ENCODE assay signal across 22 mouse cellular contexts in genomic region chr6:29352816-29353215, GRCm38 (mm10). TPM values are rescaled to one million over a fixed set of nuclear protein-coding genes. Genes with fewer than 3 reads are reported as not detected.
DNase-seq lines count a peak whose midpoint lies in the region; ATAC-seq and TF ChIP-seq lines count a peak whose summit lies in the region.
"Had no signal": no experiment of that assay in that cellular context is flagged by ENCODE, and none has a peak within 500 bp of the region (broad histone marks: within the 10 kb centered on the region; RNA-seq: fewer than 3 reads in every experiment).

No protein-coding gene starts in this region.

- H3K9me3 ChIP-seq in MEL (replicated peaks; ENCODE audit: insufficient read depth, low read length) = no peaks in the 10 kb centered on the region
- H3K9me3 ChIP-seq in heart, embryonic 14.5 days (ENCODE audit: control insufficient read depth, low read length) = no peaks in the 10 kb centered on the region
- H3K9me3 ChIP-seq in liver, embryonic 13.5 days (replicated peaks) = no peaks in the 10 kb centered on the region
- no peaks in the 10 kb centered on the region for H3K9me3 ChIP-seq in kidney, embryonic 14.5 days (ENCODE audit: control insufficient read depth, low read length)
- H3K9me3 ChIP-seq: limb, embryonic 12.5 days; megakaryocyte, embryonic 14.5 days had no signal

- H3K9ac ChIP-seq in MEL (ENCODE audit: control insufficient read depth, low read depth, low read length, poor library complexity, severe bottlenecking) = no peak overlapping the region
- H3K9ac ChIP-seq in heart, embryonic 14.5 days (ENCODE audit: low read length) = peak overlapping the region; percentile 26
- no peak overlapping the region for H3K9ac ChIP-seq in liver, embryonic 13.5 days
- H3K9ac ChIP-seq in kidney, embryonic 14.5 days (ENCODE audit: low read depth, low read length) = no peak overlapping the region
- H3K9ac ChIP-seq: forebrain, postnatal 0 days; limb, embryonic 12.5 days had no signal

- peaks cover 42% of the 10 kb centered on the region for H3K79me2 ChIP-seq in MEL (ENCODE audit: control insufficient read depth, insufficient read depth, low read length, poor library complexity)

- peaks cover 11 to 22% of the 10 kb centered on the region in 2 experiments for H3K36me3 ChIP-seq in MEL (ENCODE audit: control insufficient read depth in 1 of 2, insufficient read depth in 2 of 2, low read length in 2 of 2)
- H3K36me3 ChIP-seq in heart, embryonic 14.5 days (ENCODE audit: control insufficient read depth, insufficient read depth, low read length) = peaks cover 19% of the 10 kb centered on the region
- H3K36me3 ChIP-seq in liver, embryonic 13.5 days = peaks cover 12% of the 10 kb centered on the region
- H3K36me3 ChIP-seq in kidney, embryonic 14.5 days (ENCODE audit: control insufficient read depth, insufficient read depth, low read length) = peaks cover 17% of the 10 kb centered on the region

- TF ChIP-seq EP300 in MEL (IDR thresholded peaks at IDR 0.05; ENCODE audit: low read depth in 1 of 2, low read length in 2 of 2) = peak; percentile 60 to 69

- ATAC-seq in heart, embryonic 14.5 days (ENCODE audit: insufficient number of reproducible peaks, insufficient read depth, low FRiP score, low read depth) = no peak
- ATAC-seq in liver, embryonic 13.5 days (ENCODE audit: low read depth) = peak; percentile 61
- ATAC-seq in kidney, embryonic 14.5 days (ENCODE audit: low FRiP score, low TSS enrichment) = no peak
- ATAC-seq: forebrain, postnatal 0 days; hindbrain, postnatal 0 days; lung, postnatal 0 days; midbrain, embryonic 16.5 days had no signal

- DNase-seq in heart, adult 18-20 months = peak; percentile 6 to 28
- no peak for DNase-seq in heart, postnatal 36 days
- DNase-seq in MEL (ENCODE audit: low read depth, low spot score) = peak; percentile 48
- DNase-seq in liver, embryonic 13.5 days = peak; percentile 38
- no peak for DNase-seq in thymus, postnatal 14 days
- no peak for DNase-seq in cerebellum, adult 11 months
- DNase-seq: adrenal gland, postnatal 36 days; cerebellum, postnatal 10 days; forebrain, postnatal 0 days; kidney, adult 18-20 months; kidney, postnatal 36 days had no signal

- TF ChIP-seq CTCF in MEL (IDR thresholded peaks at IDR 0.05 in 2 of 3, conservative IDR thresholded peaks at IDR 0.05 in 1 of 3; ENCODE audit: control insufficient read depth in 1 of 3, insufficient read depth in 1 of 3, low read depth in 2 of 3, low read length in 3 of 3, poor library complexity in 1 of 3, severe bottlenecking in 1 of 3) = no peak

- TF ChIP-seq POLR2A in MEL (IDR thresholded peaks at IDR 0.05; ENCODE audit: control insufficient read depth in 1 of 2, insufficient read depth in 1 of 2, low read depth in 1 of 2, low read length in 2 of 2, poor library complexity in 1 of 2) = no peak

- H3K27ac ChIP-seq in MEL (ENCODE audit: control insufficient read depth, low read depth, low read length) = no peak overlapping the region
- peak overlapping the region; percentile 44 to 73 for H3K27ac ChIP-seq in heart, embryonic 14.5 days (replicated peaks in 1 of 2; ENCODE audit: control insufficient read depth in 1 of 2, insufficient read depth in 1 of 2, low read depth in 2 of 2, low read length in 2 of 2)
- H3K27ac ChIP-seq in liver, embryonic 13.5 days = no peak overlapping the region
- no peak overlapping the region for H3K27ac ChIP-seq in kidney, embryonic 14.5 days (ENCODE audit: low read depth, low read length)
- H3K27ac ChIP-seq: hindbrain, postnatal 0 days; limb, embryonic 12.5 days had no signal

- no peak for TF ChIP-seq RAD21 in MEL (IDR thresholded peaks at IDR 0.05; ENCODE audit: low read depth, low read length)

- WGBS in heart, embryonic 14.5 days = 5% methylated on average over 5 of the region's 5 CpGs
- 7% methylated on average over 5 of the region's 5 CpGs for WGBS in liver, embryonic 13.5 days (ENCODE audit: insufficient replicate concordance)
- 79% methylated on average over 5 of the region's 5 CpGs for WGBS in kidney, embryonic 14.5 days

- intact Hi-C loops in heart, postnatal 36 days (cut with DNase I) = no loop called here

- H3K4me2 ChIP-seq in heart, embryonic 14.5 days (ENCODE audit: low read length) = peak overlapping the region; percentile 53
- H3K4me2 ChIP-seq in liver, embryonic 13.5 days = peak overlapping the region; percentile 17
- H3K4me2 ChIP-seq in kidney, embryonic 14.5 days (replicated peaks; ENCODE audit: low read depth, low read length) = no peak overlapping the region
- H3K4me2 ChIP-seq: limb, embryonic 12.5 days had no signal

- no peaks in the 10 kb centered on the region for H3K27me3 ChIP-seq in MEL (ENCODE audit: control insufficient read depth in 1 of 2, insufficient read depth in 2 of 2, low read length in 2 of 2)
- no peaks in the 10 kb centered on the region for H3K27me3 ChIP-seq in heart, embryonic 14.5 days (ENCODE audit: control insufficient read depth, insufficient read depth, low read length)
- H3K27me3 ChIP-seq in liver, embryonic 13.5 days = no peaks in the 10 kb centered on the region
- H3K27me3 ChIP-seq in kidney, embryonic 14.5 days (ENCODE audit: control insufficient read depth, insufficient read depth, low read length) = no peaks in the 10 kb centered on the region
- H3K27me3 ChIP-seq: CH12.LX; limb, embryonic 12.5 days; megakaryocyte, embryonic 14.5 days had no signal

- H3K4me3 ChIP-seq in MEL (ENCODE audit: control insufficient read depth in 1 of 2, insufficient read depth in 1 of 2, low read depth in 2 of 2, low read length in 2 of 2) = no peak overlapping the region
- peak overlapping the region in 1 of 2 experiments; percentile 2; a peak in 1 of 4 replicates for H3K4me3 ChIP-seq in heart, embryonic 14.5 days (ENCODE audit: control insufficient read depth in 1 of 2, insufficient read depth in 1 of 2, low read depth in 1 of 2, low read length in 2 of 2)
- no peak overlapping the region for H3K4me3 ChIP-seq in liver, embryonic 13.5 days (replicated peaks)
- no peak overlapping the region for H3K4me3 ChIP-seq in kidney, embryonic 14.5 days (ENCODE audit: low read length)
- H3K4me3 ChIP-seq: limb, embryonic 12.5 days; megakaryocyte, embryonic 14.5 days had no signal

- peaks cover 7 to 13% of the 10 kb centered on the region in 2 experiments for H3K4me1 ChIP-seq in MEL (ENCODE audit: control insufficient read depth in 1 of 2, insufficient read depth in 2 of 2, low read length in 2 of 2)
- H3K4me1 ChIP-seq in heart, embryonic 14.5 days (ENCODE audit: control insufficient read depth in 2 of 2, insufficient read depth in 2 of 2, low read length in 2 of 2) = peaks cover 12 to 53% of the 10 kb centered on the region in 2 experiments
- H3K4me1 ChIP-seq in liver, embryonic 13.5 days (replicated peaks) = peaks cover 59% of the 10 kb centered on the region
- H3K4me1 ChIP-seq in kidney, embryonic 14.5 days (ENCODE audit: control insufficient read depth, insufficient read depth, low read length) = 0 out of 2 replicates have a peak, but pooled peaks cover 9% of the 10 kb centered on the region

TF ChIP-seq in MEL, 35 proteins besides CTCF, POLR2A, EP300 and RAD21 (continues in another document):
- no peak for TF ChIP-seq MYC (IDR thresholded peaks at IDR 0.05; ENCODE audit: low read depth, low read length)
- TF ChIP-seq SIN3A (IDR thresholded peaks at IDR 0.05; ENCODE audit: low read length) = 0 out of 2 replicates have a peak, but pooled peaks have one; percentile 19
- peak; percentile 65; the same call in 1 of the 2 replicates for TF ChIP-seq RCOR1 (IDR thresholded peaks at IDR 0.05; ENCODE audit: low read depth, low read length)
- peak; percentile 49; the same call in 1 of the 2 replicates for TF ChIP-seq ETS1 (IDR thresholded peaks at IDR 0.05; ENCODE audit: low read depth, low read length)

RNA-seq across cellular contexts. Expression of gene Calu, which starts 4.9 kb away (rescaled TPM):
- total RNA-seq in heart, adult 18-20 months (2021) = 100 to 1,000 TPM; 239 to 241 TPM
- 100 to 1,000 TPM; 240 to 254 TPM for total RNA-seq in heart, postnatal 36 days (2021)
- 80.4 and 98.0 TPM in 2 replicates for total RNA-seq in MEL (2012; rRNA removed)
- polyA plus RNA-seq in MEL (2012; ENCODE audit: insufficient read depth in 1 of 2, insufficient read length in 2 of 2, low read depth in 1 of 2, low replicate concordance in 2 of 2, missing spikeins in 1 of 2) = 100 to 1,000 TPM in 1 of 2 experiments, 10 to 100 TPM in 1; 79.4 to 419 TPM
- 452 and 458 TPM in 2 replicates for polyA plus RNA-seq in heart, embryonic 14.5 days (2014; fragmentation: Nextera tagmentation; extraction: Ambion mirVana)
- 95.5 and 121 TPM in 2 replicates for polyA plus RNA-seq in liver, embryonic 13.5 days (2015; fragmentation: Nextera tagmentation; extraction: Ambion mirVana)
- 195 and 382 TPM in 2 replicates for polyA plus RNA-seq in kidney, embryonic 14.5 days (2014; fragmentation: Nextera tagmentation; extraction: Ambion mirVana)

RNA-seq across cellular contexts. Expression of gene Fam71f1, which starts 33.9 kb away (rescaled TPM):
- not detected for total RNA-seq in heart, adult 18-20 months (2021)
- not detected for total RNA-seq in heart, postnatal 36 days (2021)
- not detected in 2 replicates for total RNA-seq in MEL (2012; rRNA removed)
- polyA plus RNA-seq in MEL (2012; ENCODE audit: insufficient read depth in 1 of 2, insufficient read length in 2 of 2, low read depth in 1 of 2, low replicate concordance in 2 of 2, missing spikeins in 1 of 2) = under 1 TPM in 1 of 2 experiments, not detected in 1; 0.13 TPM
- 0.15 TPM in 1 of 2 replicates, not detected in the other for polyA plus RNA-seq in heart, embryonic 14.5 days (2014; fragmentation: Nextera tagmentation; extraction: Ambion mirVana)
- polyA plus RNA-seq in liver, embryonic 13.5 days (2015; fragmentation: Nextera tagmentation; extraction: Ambion mirVana) = not detected in 2 replicates
- 0.19 TPM in 1 of 2 replicates, not detected in the other for polyA plus RNA-seq in kidney, embryonic 14.5 days (2014; fragmentation: Nextera tagmentation; extraction: Ambion mirVana)
- total RNA-seq: adrenal gland, postnatal 36 days; CH12.LX; forebrain, postnatal 0 days; gastrocnemius, adult 8-10 months; hematopoietic stem cell, adult 5-6 weeks; hindbrain, postnatal 0 days; layer of hippocampus, postnatal 10 days had no signal
- polyA plus RNA-seq: forebrain, postnatal 0 days; hindbrain, postnatal 0 days; limb, embryonic 12.5 days; lung, postnatal 0 days; midbrain, embryonic 16.5 days had no signal

RNA-seq across cellular contexts. Expression of gene Opn1sw, which starts 35.5 kb away (rescaled TPM):
- total RNA-seq in heart, adult 18-20 months (2021) = not detected
- under 1 TPM in 1 of 2 experiments, not detected in 1; 0.11 TPM for total RNA-seq in heart, postnatal 36 days (2021)
- 0.23 TPM in 1 of 2 replicates, not detected in the other for total RNA-seq in MEL (2012; rRNA removed)
- polyA plus RNA-seq in MEL (2012; ENCODE audit: insufficient read depth in 1 of 2, insufficient read length in 2 of 2, low read depth in 1 of 2, low replicate concordance in 2 of 2, missing spikeins in 1 of 2) = under 1 TPM in 1 of 2 experiments, not detected in 1; 0.04 TPM
- polyA plus RNA-seq in heart, embryonic 14.5 days (2014; fragmentation: Nextera tagmentation; extraction: Ambion mirVana) = 0.46 and 1.1 TPM in 2 replicates
- 0.10 TPM in 1 of 2 replicates, not detected in the other for polyA plus RNA-seq in liver, embryonic 13.5 days (2015; fragmentation: Nextera tagmentation; extraction: Ambion mirVana)
- polyA plus RNA-seq in kidney, embryonic 14.5 days (2014; fragmentation: Nextera tagmentation; extraction: Ambion mirVana) = 0.87 and 0.90 TPM in 2 replicates
- total RNA-seq: adrenal gland, postnatal 36 days; CH12.LX; hematopoietic stem cell, adult 5-6 weeks had no signal

RNA-seq across cellular contexts. Expression of gene Ccdc136, which starts 43.3 kb away (rescaled TPM):
- total RNA-seq in heart, adult 18-20 months (2021) = 1 to 10 TPM; 1.6 to 2.1 TPM
- total RNA-seq in heart, postnatal 36 days (2021) = 1 to 10 TPM; 1.7 to 3.0 TPM
- not detected in 2 replicates for total RNA-seq in MEL (2012; rRNA removed)
- polyA plus RNA-seq in MEL (2012; ENCODE audit: insufficient read depth in 1 of 2, insufficient read length in 2 of 2, low read depth in 1 of 2, low replicate concordance in 2 of 2, missing spikeins in 1 of 2) = under 1 TPM in 1 of 2 experiments, not detected in 1; 0.22 TPM
- polyA plus RNA-seq in heart, embryonic 14.5 days (2014; fragmentation: Nextera tagmentation; extraction: Ambion mirVana) = 28.3 and 30.8 TPM in 2 replicates
- polyA plus RNA-seq in liver, embryonic 13.5 days (2015; fragmentation: Nextera tagmentation; extraction: Ambion mirVana) = 0.62 and 0.64 TPM in 2 replicates
- 22.8 and 30.3 TPM in 2 replicates for polyA plus RNA-seq in kidney, embryonic 14.5 days (2014; fragmentation: Nextera tagmentation; extraction: Ambion mirVana)

Comparison
In these comparisons a context has a peak if more than half of its experiments do, and no peak if none do; other contexts are left out.
1. DNase-seq: peak in heart, adult 18-20 months (2 of 2), MEL (single experiment) and liver, embryonic 13.5 days (single experiment); none in heart, postnatal 36 days (0 of 2), thymus, postnatal 14 days (single experiment) and cerebellum, adult 11 months (single experiment).
2. H3K27ac ChIP-seq: peak in heart, embryonic 14.5 days (2 of 2); none in MEL (single experiment), liver, embryonic 13.5 days (single experiment) and kidney, embryonic 14.5 days (single experiment).